Mouse (Mus musculus) ES-E14 (cell line): ENCODE results near the gene Szrd1.

Experiments used
- HCFC1 ChIP-seq: IDR thresholded peaks from 2 replicates; pipeline ENCODE4 v1.6.1; 2012; ENCODE audit warnings: low read length, inconsistent platforms, borderline replicate concordance; ENCODE audit not compliant: insufficient read depth
- ZC3H11A ChIP-seq: IDR thresholded peaks from 2 replicates; pipeline ENCODE4 v1.6.1; 2012; ENCODE audit warnings: low read depth, mild to moderate bottlenecking, inconsistent platforms, low read length, borderline replicate concordance

GRCm38 (mm10) chr4:141096710-141097109 lies 42.9 kb downstream of the Szrd1 start:
- TF ChIP-seq ZC3H11A (no peak), HCFC1 (no peak)
